Mouse (Mus musculus): ENCODE measurements around the gene Chd4.

DNA sequence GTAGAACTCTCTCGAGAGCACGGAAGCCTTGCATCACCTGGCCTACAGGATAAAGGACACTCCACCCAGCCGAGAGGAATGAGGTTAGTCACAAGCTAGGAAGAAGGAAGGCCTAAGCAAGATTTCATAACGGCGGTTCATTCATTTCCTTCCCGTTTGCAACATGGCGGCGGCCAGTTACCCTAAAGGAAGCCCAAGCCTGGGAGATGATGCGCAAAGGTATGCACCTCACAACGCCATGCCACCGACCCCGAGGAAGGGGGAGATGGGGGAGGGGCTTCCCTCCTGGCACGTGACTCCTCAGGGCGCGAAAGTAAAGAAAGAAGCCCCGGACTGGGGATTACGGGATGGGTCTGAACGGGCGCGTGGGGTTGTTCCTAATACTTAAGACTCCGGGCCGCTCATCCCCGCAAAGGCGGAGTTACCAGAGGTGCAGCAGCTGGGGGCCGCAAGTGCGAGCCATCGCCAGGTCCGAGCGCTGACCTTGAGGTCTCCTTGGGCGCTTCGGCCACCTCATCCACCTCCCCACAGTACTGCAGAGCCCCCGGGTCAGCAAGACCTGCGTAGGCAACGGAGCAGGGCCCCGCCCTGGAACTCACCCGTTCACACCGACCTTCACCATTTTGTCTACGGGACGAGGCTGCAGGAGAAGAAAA lies 69.0 kb downstream of the Chd4 start:
- no peak for TF ChIP-seq EP300 (IDR thresholded peaks at IDR 0.05; ENCODE audit: low read depth)
- TF ChIP-seq CTCF (IDR thresholded peaks at IDR 0.05; ENCODE audit: low read depth): no peak

Measured in liver, postnatal 0 days (tissue).